Mouse (Mus musculus): ENCODE results near the gene Gm21987. TPM values are rescaled to one million over a fixed set of nuclear protein-coding genes. Genes with fewer than 3 reads are reported as not detected.

The Gm21987 gene
- total and polyA plus RNA-seq, 3 experiments: not detected

GRCm38 (mm10) chr16:38403639-38404038 is 56.8 kb downstream of the Gm21987 start:
- peaks cover 0 to 13% of the 10 kb centered on the region in 2 experiments; a peak in 2 of 4 replicates for H3K4me1 ChIP-seq (ENCODE audit: control insufficient read depth in 1 of 2, insufficient read depth in 2 of 2, low read length in 2 of 2)
- H3K27ac ChIP-seq (ENCODE audit: control insufficient read depth, low read depth, low read length): no peak overlapping the region
- no peak for DNase-seq (ENCODE audit: low read depth, low spot score)

GRCm38 (mm10) chr16:38406293-38406692 is 59.5 kb downstream of the Gm21987 start:
- H3K4me3 ChIP-seq (ENCODE audit: control insufficient read depth in 1 of 2, insufficient read depth in 1 of 2, low read depth in 2 of 2, low read length in 2 of 2): no peak overlapping the region
- H3K36me3 ChIP-seq (ENCODE audit: control insufficient read depth in 1 of 2, insufficient read depth in 2 of 2, low read length in 2 of 2): no peaks in the 10 kb centered on the region; a peak in 1 of 4 replicates
- peaks cover 0 to 13% of the 10 kb centered on the region in 2 experiments; a peak in 2 of 4 replicates for H3K4me1 ChIP-seq (ENCODE audit: control insufficient read depth in 1 of 2, insufficient read depth in 2 of 2, low read length in 2 of 2)
- DNase-seq (ENCODE audit: low read depth, low spot score): no peak
- no peak overlapping the region for H3K27ac ChIP-seq (ENCODE audit: control insufficient read depth, low read depth, low read length)
- H3K79me2 ChIP-seq (ENCODE audit: control insufficient read depth, insufficient read depth, low read length, poor library complexity): no peaks in the 10 kb centered on the region
- no peaks in the 10 kb centered on the region for H3K9me3 ChIP-seq (replicated peaks; ENCODE audit: insufficient read depth, low read length)
- no peak overlapping the region for H3K9ac ChIP-seq (ENCODE audit: control insufficient read depth, low read depth, low read length, poor library complexity, severe bottlenecking)
- H3K27me3 ChIP-seq (ENCODE audit: control insufficient read depth in 1 of 2, insufficient read depth in 2 of 2, low read length in 2 of 2): no peaks in the 10 kb centered on the region
- TF ChIP-seq GABPA (IDR thresholded peaks at IDR 0.05; ENCODE audit: low read depth, low read length): no peak
- no peak for TF ChIP-seq UBTF (IDR thresholded peaks at IDR 0.05; ENCODE audit: borderline replicate concordance, insufficient read depth, low read depth, low read length)
- TF ChIP-seq RAD21 (IDR thresholded peaks at IDR 0.05; ENCODE audit: low read depth, low read length): no peak
- TF ChIP-seq ZMIZ1 (IDR thresholded peaks at IDR 0.05; ENCODE audit: low read depth, low read length): no peak
- no peak for TF ChIP-seq NELFE (IDR thresholded peaks at IDR 0.05; ENCODE audit: low read depth, low read length)
- no peak for TF ChIP-seq MYB (IDR thresholded peaks at IDR 0.05; ENCODE audit: low read depth, low read length)
- no peak for TF ChIP-seq POLR2A (IDR thresholded peaks at IDR 0.05; ENCODE audit: control insufficient read depth in 1 of 2, insufficient read depth in 1 of 2, low read depth in 1 of 2, low read length in 2 of 2, poor library complexity in 1 of 2)
- TF ChIP-seq TBP (IDR thresholded peaks at IDR 0.05; ENCODE audit: low read depth, low read length): no peak
- TF ChIP-seq E2F4 (IDR thresholded peaks at IDR 0.05; ENCODE audit: borderline replicate concordance, low read depth, low read length): no peak
- TF ChIP-seq GATA1 (IDR thresholded peaks at IDR 0.05; ENCODE audit: low read depth, low read length): no peak
- TF ChIP-seq HCFC1 (IDR thresholded peaks at IDR 0.05; ENCODE audit: low read depth, low read length): no peak
- TF ChIP-seq ZC3H11A (IDR thresholded peaks at IDR 0.05; ENCODE audit: low read depth, low read length): no peak
- no peak for TF ChIP-seq EP300 (IDR thresholded peaks at IDR 0.05; ENCODE audit: low read depth in 1 of 2, low read length in 2 of 2)
- no peak for TF ChIP-seq MXI1 (IDR thresholded peaks at IDR 0.05; ENCODE audit: low read depth, low read length)
- no peak for TF ChIP-seq MAZ (IDR thresholded peaks at IDR 0.05; ENCODE audit: low read depth, low read length)
- no peak for TF ChIP-seq USF1 (IDR thresholded peaks at IDR 0.05; ENCODE audit: low read depth, low read length)
- TF ChIP-seq TCF12 (IDR thresholded peaks at IDR 0.05; ENCODE audit: low read depth, low read length): no peak
- no peak for TF ChIP-seq SIN3A (IDR thresholded peaks at IDR 0.05; ENCODE audit: low read length)

More at GRCm38 (mm10) chr16:38403639-38404038, 56.8 kb downstream of the Gm21987 start:
- Histone ChIP-seq H3K9ac (ENCODE audit: control insufficient read depth, low read depth, low read length, poor library complexity, severe bottlenecking) (no peak overlapping the region), H3K79me2 (ENCODE audit: control insufficient read depth, insufficient read depth, low read length, poor library complexity) (no peaks in the 10 kb centered on the region), H3K9me3 (replicated peaks; ENCODE audit: insufficient read depth, low read length) (no peaks in the 10 kb centered on the region), H3K36me3 (ENCODE audit: control insufficient read depth in 1 of 2, insufficient read depth in 2 of 2, low read length in 2 of 2) (no peaks in the 10 kb centered on the region; a peak in 1 of 4 replicates), H3K4me3 (ENCODE audit: control insufficient read depth in 1 of 2, insufficient read depth in 1 of 2, low read depth in 2 of 2, low read length in 2 of 2) (no peak overlapping the region), H3K27me3 (ENCODE audit: control insufficient read depth in 1 of 2, insufficient read depth in 2 of 2, low read length in 2 of 2) (no peaks in the 10 kb centered on the region)
- no peak for TF ChIP-seq BHLHE40 (IDR thresholded peaks at IDR 0.05; ENCODE audit: borderline replicate concordance, low read depth, low read length)
- no peak for TF ChIP-seq POLR2A (IDR thresholded peaks at IDR 0.05; ENCODE audit: control insufficient read depth in 1 of 2, insufficient read depth in 1 of 2, low read depth in 1 of 2, low read length in 2 of 2, poor library complexity in 1 of 2)
- TF ChIP-seq MAX (IDR thresholded peaks at IDR 0.05; ENCODE audit: low read length): no peak

All from MEL (cell line).